Mouse (Mus musculus): Measurements from ENCODE around the gene Gstm4. TPM values are rescaled to one million over a fixed set of nuclear protein-coding genes. Genes with fewer than 3 reads are reported as not detected.

Gstm4 gene
- polyA plus RNA-seq (2012) = 2.9 and 4.4 TPM in 2 replicates

GRCm38 (mm10) chr3:108044394-108045140 is at the start of gene Gstm4:
Gene Gstm4 (minus strand): TSS chr3:108044894.

DNA sequence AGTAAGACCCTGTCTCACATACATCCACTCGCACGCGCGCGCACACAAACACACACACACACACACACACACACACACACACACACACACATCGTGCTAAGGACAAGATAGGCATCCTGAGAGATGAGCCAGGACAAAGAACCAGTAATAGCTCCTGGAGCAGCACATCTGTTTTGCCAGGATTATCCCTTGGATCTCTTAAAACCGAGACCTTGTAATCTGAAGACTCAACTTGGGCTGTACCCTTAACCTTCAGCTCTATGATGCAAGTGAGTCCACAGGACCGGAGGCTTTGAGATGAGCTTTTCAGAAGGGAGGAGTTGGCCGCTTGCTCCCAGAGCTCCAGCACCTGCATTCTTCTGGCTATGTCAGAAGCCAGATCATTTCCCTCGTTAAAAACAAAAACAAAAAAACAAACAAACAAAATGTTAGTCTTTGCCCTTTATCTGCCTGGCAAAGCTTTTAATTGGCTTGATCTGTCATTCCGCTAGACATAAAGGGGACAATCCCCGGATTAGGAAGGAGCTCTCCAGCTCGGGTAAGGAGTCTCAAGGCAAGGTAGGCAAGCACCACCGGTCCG is 47.9 kb upstream of the Gstm4 start, which contains the start of gene Gnat2:
TSS of gene Gnat2 (plus strand) at position 254 of the 580 bp plus-strand sequence.

GRCm38 (mm10) chr3:108086470-108086979 is 41.8 kb upstream of the Gstm4 start, which contains the start of gene Ampd2:
Gene Ampd2 (minus strand): TSS chr3:108086651.

GRCm38 (mm10) chr3:108017473-108018189 is 27.1 kb downstream of the Gstm4 start, which contains the start of gene Gstm1:
Gene Gstm1 (minus strand): TSS chr3:108017973.

Other genes with a start within 250 kb of the Gstm4 start
- 0.02 TPM in 1 of 2 replicates, not detected in the other for gene Eps8l3, start 167.7 kb downstream of the Gstm4 start, polyA plus RNA-seq (2012)
- gene Gstm5, start 149.1 kb downstream of the Gstm4 start, polyA plus RNA-seq (2012) = 2.8 and 4.2 TPM in 2 replicates
- 0.64 and 0.97 TPM in 2 replicates for gene Gstm7, start 113.1 kb downstream of the Gstm4 start, polyA plus RNA-seq (2012)
- gene Gstm6, start 101.1 kb downstream of the Gstm4 start, polyA plus RNA-seq (2012) = not detected in 2 replicates
- not detected in 2 replicates for gene Gstm3, start 75.6 kb downstream of the Gstm4 start, polyA plus RNA-seq (2012)
- gene Gstm2, start 58.4 kb downstream of the Gstm4 start, polyA plus RNA-seq (2012) = 0.16 and 0.23 TPM in 2 replicates
- 1,063 and 2,187 TPM in 2 replicates for gene Gstm1, start 26.9 kb downstream of the Gstm4 start, polyA plus RNA-seq (2012)
- gene Ampd2, start 41.8 kb upstream of the Gstm4 start, polyA plus RNA-seq (2012) = 238 and 248 TPM in 2 replicates
- gene Gnat2, start 47.9 kb upstream of the Gstm4 start, polyA plus RNA-seq (2012) = 0.36 and 1.00 TPM in 2 replicates
- 16.4 and 17.1 TPM in 2 replicates for gene Gnai3, start 101.3 kb upstream of the Gstm4 start, polyA plus RNA-seq (2012)
- gene Gpr61, start 110.0 kb upstream of the Gstm4 start, polyA plus RNA-seq (2012) = not detected in 2 replicates
- gene Amigo1, start 141.4 kb upstream of the Gstm4 start, polyA plus RNA-seq (2012) = 3.5 and 4.2 TPM in 2 replicates
- 6.5 and 6.8 TPM in 2 replicates for gene Cyb561d1, start 156.3 kb upstream of the Gstm4 start, polyA plus RNA-seq (2012)
- 35.0 and 51.9 TPM in 2 replicates for gene Atxn7l2, start 166.0 kb upstream of the Gstm4 start, polyA plus RNA-seq (2012)
- gene Sypl2, start 181.8 kb upstream of the Gstm4 start, polyA plus RNA-seq (2012) = 0.16 TPM in 1 of 2 replicates, not detected in the other
- gene Psma5, start 212.0 kb upstream of the Gstm4 start, polyA plus RNA-seq (2012) = 4.4 and 5.0 TPM in 2 replicates
- 16.8 and 24.8 TPM in 2 replicates for gene Sort1, start 239.2 kb upstream of the Gstm4 start, polyA plus RNA-seq (2012)